ENCODE assay signal across 15 mouse cellular contexts in the genomic region with DNA sequence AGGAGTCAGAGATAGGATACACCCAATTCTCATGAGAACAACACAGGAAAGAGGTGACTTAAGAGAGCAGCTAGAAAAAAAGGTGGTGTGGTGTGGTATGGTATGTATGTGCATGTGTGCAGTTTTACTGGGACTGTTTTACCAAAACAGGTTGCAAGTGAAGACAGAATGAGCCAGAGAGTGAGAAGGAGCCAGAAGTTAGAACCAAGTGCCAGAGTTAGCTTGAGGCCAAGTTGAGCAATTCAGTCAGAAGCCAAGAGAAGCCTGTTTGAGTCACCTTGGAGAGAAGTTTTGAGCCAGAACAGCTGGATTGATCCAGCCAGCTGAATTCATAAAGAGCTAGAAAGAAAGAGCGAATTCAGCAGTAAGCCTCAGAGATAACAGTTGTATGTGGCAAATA.
"Had no signal": no experiment of that assay in that cellular context is flagged by ENCODE, and none has a peak within 500 bp of the region (broad histone marks: within the 10 kb centered on the region; RNA-seq: fewer than 3 reads in every experiment).

No protein-coding gene starts in this region.

- H3K9ac ChIP-seq: limb, embryonic 13.5 days; liver, embryonic 14.5 days; liver, postnatal 0 days; lung, embryonic 14.5 days had no signal

- DNase-seq: kidney, postnatal 14 days; layer of hippocampus, adult 9-11 months; liver; liver, postnatal 0 days; lung, embryonic 14.5 days; lung, postnatal 10 days; lung, postnatal 4 days; midbrain, embryonic 14.5 days; thymus, adult 18-20 months; thymus, postnatal 36 days had no signal

- H3K27ac ChIP-seq: layer of hippocampus, adult 2 months; limb, embryonic 10.5 days; limb, embryonic 13.5 days; liver, embryonic 14.5 days had no signal

- H3K9me3 ChIP-seq: limb, embryonic 10.5 days had no signal

- H3K27me3 ChIP-seq: limb, embryonic 13.5 days had no signal

- H3K4me1 ChIP-seq: limb, embryonic 10.5 days; limb, embryonic 13.5 days had no signal

- ATAC-seq: liver, postnatal 0 days had no signal

- H3K4me2 ChIP-seq: limb, embryonic 13.5 days; lung, embryonic 14.5 days; midbrain, embryonic 11.5 days had no signal

- H3K4me3 ChIP-seq: layer of hippocampus, adult 2 months; limb, embryonic 10.5 days; limb, embryonic 13.5 days had no signal
